Mouse (Mus musculus): Measurements from ENCODE around the gene Gm5678.
"Not testable (repeated sequence)": the region's sequence is repeated elsewhere in the genome, so short reads cannot be mapped to it uniquely, and the experiment has no call there.

- not testable (repeated sequence) for TF ChIP-seq POLR2A (IDR thresholded peaks at IDR 0.05; ENCODE audit: borderline replicate concordance, extremely low read depth, insufficient read depth, insufficient read length, poor library complexity, severe bottlenecking); CTCF (IDR thresholded peaks at IDR 0.05; ENCODE audit: borderline replicate concordance, extremely low read depth, insufficient read depth, insufficient read length)
Measured at GRCm38 (mm10) chr16:93623759-93624158, 4.1 kb upstream of the Gm5678 start.

All from brain, embryonic 14.5 days (tissue).